Mouse (Mus musculus) heart, postnatal 0 days (tissue): ENCODE results near the gene Sh3bp4.

Source experiments
- CTCF ChIP-seq: IDR thresholded peaks from 2 replicates; pipeline ENCODE4 v1.5.1; 2016; ENCODE audit warnings: antibody characterized with exemption, control low read depth, low read depth
- EP300 ChIP-seq: IDR thresholded peaks from 2 replicates; pipeline ENCODE4 v1.6.1; 2016; ENCODE audit warnings: antibody characterized with exemption, low read depth

DNA sequence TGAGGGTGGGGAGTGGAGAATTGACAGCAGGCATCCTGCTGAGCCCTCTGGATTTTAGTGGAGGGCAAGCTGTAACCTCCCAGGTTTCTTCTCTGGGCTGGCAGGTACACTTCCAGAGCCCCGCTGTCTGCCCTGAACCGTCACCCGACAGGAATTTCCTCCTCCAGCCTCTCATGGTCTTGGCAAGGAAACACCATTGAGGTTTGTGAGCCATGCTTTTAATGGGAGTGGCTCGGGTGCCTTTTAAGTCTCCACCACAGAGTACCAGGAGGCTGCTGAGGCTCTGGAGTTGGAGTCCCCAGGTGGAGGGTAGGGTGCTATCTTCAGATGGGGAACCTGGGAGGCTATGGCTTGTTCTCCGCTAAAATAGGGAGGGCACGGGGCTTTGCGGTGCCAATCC lies 53.9 kb downstream of the Sh3bp4 start:
- TF ChIP-seq CTCF (no peak), EP300 (no peak)
